Mouse (Mus musculus) granulocyte monocyte progenitor cell, adult 5-6 weeks (primary cell): ENCODE measurements at regions not wholly inside any gene's neighbourhood (a gene's known extent, or its start where the extent isn't known, plus 50 kb on each side); places are given as distances from the start of the nearest gene placed in this dataset.

ENCODE experiments used
- ATAC-seq: replicated peaks from 2 replicates; pipeline ENCODE4 v1.8.0; 2016; ENCODE audit warnings: mild to moderate bottlenecking, moderate TSS enrichment, inconsistent platforms; ENCODE audit not compliant: poor library complexity, severe bottlenecking

DNA sequence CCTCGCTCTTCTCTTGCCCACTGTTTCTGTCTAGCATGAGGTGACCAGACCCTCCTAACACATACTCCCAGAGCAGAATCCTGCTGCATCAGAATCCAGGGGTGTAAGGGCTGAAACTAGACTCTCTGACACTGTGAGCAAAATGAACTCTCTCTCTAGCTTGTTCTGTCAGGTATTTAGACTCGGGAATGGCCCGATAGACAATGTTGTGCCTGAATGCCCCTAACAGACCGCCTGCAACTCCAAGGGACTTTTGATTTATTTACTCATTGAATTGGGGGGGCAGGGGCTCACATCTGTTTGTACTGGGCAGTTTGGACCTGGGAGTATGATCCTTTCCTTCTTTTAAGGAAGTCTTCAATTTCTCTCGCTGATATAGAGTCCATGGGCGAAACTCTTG is 469.3 kb upstream of the Trpc7 start:
- ATAC-seq: no peak

DNA sequence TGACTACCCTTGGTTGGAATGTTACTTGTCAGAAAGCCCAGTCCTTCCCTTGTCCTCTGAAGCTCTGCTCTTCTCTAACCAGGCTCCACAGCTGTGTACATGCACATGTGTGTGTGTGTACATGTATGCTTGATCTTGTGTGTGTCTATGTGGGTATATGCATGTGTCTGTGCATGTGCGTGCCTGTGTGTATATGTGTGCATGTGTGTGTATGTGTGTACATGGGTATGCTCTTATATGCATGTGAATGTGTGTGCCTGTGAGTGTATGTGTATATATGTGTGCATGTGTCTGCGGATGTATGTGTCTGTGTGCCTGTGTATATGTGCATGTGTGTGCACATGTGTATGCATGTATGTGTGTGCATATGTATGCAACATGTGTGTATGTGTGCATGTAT is 468.6 kb upstream of the Trpc7 start:
- no peak for ATAC-seq

DNA sequence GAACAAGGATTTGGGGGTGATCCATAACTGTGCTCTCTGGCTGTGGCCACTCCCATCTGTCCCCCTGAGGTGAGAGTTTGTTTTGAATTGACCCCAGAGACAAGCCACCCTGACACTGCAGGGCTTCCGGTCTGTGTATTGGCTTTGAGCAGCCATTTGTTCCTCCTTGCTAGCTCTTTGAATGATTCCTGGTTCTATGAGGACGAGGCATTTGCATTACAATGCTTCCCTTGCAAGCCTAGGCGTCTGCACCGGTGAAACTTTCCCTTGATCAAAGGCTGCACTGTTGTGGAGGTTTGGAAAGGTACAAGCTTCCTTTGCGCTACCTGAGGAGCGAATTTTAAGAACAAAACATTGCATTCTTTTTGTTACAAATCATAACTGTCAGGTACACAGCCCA is 466.8 kb upstream of the Trpc7 start:
- ATAC-seq: no peak

DNA sequence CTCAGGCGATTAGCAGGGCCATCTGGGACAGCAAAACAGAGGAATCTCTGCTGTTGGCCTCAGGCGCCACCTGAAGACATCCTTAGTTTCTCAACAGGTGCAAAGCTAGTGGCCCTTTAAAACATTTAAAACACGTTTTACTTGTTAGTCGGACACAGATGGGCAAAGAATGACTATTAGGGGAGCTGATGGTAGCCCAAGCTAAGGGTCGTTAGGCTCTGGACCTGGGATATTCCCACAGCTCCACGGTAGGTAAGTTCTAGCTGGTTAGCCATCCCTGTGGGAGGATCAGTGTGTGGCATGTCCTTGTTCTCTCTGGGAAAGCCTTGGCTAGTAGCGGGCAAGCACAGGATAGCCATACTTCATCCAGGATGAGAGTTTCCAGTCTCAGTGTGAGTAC is 465.5 kb upstream of the Trpc7 start:
- ATAC-seq: no peak

DNA sequence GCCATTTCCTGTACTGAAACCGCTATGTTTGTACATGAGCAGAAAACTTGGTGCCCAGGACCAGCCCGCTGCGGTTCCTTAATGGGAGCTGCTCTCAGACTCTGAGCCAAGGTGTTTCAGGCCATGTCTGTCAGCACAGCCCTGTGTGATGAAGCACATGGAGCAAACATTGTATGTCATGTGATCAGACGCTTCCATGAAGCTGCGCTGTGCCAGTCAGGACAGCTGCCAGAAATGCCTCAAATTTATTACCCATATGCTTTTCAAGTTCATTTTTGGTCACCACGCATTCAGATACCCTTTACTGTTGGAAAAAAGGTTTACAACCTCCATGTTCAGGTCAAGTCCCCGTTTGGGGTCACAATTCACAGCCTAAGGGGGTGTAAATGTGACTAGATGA is 458.8 kb upstream of the Trpc7 start:
- ATAC-seq: no peak

DNA sequence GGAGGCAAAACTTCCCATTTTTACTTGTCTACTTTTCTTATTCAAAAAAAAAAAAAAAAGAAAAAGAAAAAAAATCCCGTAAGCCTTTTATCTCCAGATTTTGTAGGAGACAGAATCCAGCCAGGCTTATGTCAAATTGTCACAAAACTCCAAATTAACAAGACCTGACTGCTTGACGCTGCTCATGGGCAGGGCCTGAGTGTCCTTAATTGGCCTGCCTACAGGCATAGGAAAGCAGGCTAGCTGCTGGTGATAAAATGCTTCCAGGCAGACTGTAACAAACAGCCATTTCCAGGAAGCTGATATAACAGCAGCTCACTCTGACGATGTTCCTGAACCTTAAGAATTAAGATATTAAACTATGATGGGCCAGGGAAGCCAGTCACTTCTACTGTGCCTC is 458.2 kb upstream of the Trpc7 start:
- ATAC-seq: no peak

DNA sequence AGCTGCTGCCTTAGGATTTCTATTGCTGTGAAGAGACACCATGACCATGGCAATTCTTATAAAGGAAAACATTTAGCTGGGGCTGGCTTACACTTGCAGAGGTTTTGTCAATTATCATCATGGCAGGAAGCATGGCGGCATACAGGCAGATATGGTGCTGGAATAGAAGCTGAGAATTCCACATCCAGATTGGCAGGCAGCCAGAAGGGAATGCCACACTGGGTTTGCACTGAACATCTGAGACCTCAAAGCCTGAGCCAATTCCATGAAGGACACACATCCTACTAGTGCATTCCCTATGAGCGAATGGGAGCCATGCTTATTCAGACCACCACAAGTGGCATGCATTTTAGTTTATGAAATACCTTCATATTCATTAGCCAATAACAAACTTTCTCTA is 455.0 kb upstream of the Trpc7 start:
- no peak for ATAC-seq

DNA sequence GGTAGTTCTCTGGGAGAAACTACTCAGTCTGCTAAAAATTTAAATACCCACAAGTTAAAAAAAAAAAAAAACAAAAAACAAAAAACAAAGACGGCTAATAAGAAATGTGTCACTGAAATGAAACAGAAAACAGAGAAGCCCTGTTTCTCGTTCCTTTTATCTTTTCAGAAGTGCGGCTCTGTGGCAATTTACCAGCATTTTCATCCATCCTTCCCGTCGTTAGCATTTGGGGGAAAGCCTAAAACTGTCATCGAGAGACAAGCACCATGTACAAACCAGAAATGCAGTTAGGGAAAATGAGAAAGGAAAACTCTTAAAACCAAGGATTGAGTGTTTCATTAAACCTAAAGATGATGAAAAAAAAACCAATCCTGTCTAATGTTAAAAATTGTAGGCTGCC is 442.9 kb upstream of the Trpc7 start:
- no peak for ATAC-seq

DNA sequence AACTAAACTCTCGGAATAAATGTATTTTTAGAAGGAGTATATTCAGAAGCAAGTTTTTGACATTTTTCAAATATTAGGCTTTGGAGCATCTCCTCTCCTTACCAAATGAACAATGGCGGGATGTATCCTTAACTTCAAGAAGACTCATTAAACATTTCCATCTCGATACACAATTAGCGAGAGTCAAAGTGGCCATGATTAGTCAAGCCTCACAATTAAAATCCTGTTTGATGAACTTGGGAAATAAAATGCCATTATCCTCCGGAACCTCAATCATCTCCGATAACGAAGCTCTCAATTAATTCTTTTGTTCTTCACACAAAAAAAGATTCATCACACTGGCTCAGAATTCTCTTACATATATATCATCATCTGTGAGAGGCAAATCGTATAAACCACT is 440.8 kb upstream of the Trpc7 start:
- no peak for ATAC-seq

DNA sequence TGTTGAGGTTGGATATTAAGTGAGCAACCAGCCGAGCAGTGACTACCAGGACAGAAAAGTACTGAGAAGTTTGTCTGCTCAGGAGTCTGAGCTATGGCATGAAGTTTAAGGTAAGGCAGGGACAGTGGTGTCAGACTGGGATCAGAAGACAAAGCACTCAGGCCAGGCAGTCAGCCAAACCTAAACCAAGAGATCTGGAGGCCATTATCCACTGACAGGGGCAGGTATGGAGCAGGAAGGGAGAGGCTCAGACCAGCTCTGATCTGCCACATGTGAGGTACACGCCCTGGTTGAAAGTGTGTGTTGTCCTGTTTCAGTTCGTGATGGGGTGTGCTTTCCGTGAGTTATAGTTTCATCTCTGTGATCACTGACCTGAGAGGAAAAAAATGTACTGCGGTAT is 437.2 kb upstream of the Trpc7 start:
- no peak for ATAC-seq

DNA sequence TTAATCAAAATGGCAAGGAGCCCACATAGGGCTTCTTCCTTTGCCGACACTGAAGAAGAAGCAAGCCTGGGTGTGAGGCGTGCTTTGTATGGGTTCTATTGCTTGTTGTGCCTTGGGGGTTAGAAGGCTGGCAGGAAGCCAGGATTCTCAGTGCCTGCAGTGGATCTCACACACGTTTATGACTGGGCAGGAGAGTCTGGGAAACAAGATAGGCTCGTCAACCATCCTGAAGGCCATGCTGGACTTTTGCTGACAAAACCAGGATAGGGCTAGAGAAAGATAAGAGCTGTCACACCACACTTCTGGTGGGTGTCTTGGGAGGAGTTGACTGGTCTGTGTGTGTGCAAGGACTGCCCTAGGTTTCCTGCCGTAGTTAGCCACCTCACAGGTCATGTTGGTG is 436.1 kb upstream of the Trpc7 start:
- no peak for ATAC-seq

DNA sequence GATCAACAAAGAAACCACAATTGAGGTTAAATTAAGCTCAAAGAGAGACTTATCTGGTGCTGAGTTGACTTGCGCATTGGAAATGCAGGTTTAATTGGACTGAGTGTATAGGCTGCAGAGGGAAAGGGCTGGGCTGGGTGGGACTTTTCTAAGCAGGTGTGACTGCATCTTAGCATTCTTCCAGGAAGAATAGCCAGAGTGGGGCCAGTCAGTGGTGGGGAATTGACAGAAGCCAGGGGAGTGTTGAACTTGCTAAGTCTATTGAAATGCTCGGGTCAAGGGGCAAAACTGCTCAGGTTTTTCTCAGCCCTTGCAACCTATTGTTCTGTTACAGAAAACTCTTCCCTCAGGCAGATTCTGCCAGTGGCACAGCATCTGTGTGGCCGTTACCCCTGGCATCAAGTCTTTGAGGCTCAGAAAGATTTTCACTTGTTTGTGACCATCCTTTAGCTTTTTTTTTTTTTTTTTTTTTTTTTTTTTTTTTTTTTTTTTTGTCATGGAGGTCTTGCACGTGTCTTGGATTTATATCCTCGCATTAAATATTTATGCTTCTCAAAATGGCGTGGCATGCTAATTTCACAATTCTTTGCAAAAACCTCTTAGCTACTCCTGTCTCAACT is 429.6 kb upstream of the Trpc7 start:
- ATAC-seq: no peak

DNA sequence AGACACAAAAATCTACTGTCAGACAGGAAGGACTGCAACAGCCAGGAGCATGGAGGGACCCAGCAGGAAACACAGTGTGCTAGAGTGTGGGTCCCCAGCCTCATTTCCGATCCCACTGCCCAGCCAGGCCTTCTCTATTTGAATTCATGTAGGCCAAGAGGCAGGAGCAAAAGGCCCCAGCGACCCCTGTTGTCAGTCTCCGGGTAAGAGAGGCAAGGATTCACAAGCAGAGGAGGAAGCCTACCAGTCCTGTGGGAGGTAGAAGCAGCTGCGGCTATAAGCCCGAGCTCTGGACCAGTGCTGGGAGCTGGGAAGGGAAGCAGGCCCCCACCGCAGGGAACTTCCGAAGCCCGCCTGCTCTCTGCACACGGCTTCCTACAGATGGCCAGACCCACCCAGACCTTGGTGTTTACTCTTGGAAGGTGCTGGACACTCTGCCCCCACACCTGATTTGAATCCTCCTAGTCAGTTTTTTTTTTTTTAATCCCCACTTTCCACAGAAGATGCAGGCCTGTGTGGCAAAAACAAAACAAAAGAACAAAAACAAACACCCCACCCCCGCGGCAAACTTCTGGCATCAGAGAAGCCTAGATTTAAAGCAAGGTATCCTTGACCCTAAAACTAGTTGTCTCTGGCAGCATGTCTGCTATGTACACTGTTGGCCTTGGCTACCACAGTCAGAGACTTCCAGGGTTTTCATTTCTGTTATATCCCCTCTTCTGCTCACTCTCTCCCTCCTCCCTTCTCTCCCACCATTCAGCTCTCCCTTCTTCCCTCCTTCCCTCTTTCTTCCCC is 420.6 kb upstream of the Trpc7 start:
- no peak for ATAC-seq

DNA sequence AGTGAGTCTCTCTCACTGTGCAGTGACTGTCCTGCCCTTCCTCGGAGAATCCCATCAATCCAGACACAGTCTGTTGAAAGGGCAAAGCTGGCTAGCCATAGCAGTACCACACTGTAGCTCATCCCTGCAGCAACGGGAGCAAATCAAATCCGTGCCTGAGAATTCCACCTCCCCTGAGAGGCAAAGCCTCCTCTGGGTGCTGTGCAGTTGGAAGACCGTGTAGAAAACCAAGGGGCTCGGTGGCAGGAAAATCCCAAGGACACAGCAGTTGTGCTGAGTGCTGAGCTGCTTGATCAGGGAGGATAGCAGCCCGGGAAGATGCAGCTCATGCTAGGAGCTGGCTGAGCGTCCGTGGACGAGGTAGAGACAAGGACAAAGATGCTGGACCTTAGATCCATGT is 418.7 kb upstream of the Trpc7 start:
- no peak for ATAC-seq

DNA sequence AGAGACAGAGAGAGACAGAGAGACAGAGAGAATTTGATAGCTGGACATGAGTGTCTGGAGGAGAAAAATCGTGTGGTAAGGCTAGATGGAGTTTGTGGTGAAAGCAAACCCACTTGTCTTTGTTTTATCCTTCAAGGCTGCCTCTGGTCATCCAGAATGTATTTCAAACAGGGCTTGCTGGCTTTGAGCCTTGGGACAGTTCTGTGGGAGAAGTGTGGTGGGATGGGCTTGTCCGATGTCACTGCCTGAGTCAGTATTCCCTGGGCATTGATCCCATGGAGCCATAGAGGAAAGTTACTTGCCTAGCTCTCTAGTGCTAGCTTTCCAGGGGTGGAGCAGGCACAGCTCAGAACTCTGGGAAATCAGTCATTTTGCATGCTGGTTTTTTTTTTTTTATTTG is 417.9 kb upstream of the Trpc7 start:
- ATAC-seq: no peak

DNA sequence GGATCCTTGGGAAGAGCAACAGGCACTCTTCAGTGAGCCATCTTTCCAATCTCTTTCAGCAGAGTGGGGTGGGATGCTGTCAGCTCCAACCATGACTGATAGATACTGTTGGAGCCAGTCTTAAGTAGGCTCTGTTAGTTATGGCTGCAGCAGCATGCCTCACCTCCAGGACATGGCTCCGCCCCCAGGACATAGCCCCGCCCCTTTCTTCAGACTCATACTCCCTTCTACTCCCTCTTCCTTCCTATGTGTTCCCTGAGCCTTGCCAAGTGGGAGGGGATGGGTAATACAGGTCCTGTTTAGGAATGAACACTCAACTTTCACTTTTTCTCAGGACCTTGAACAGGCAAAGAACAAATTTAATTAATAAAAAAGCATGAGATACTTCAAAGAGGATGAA is 415.4 kb upstream of the Trpc7 start:
- no peak for ATAC-seq

DNA sequence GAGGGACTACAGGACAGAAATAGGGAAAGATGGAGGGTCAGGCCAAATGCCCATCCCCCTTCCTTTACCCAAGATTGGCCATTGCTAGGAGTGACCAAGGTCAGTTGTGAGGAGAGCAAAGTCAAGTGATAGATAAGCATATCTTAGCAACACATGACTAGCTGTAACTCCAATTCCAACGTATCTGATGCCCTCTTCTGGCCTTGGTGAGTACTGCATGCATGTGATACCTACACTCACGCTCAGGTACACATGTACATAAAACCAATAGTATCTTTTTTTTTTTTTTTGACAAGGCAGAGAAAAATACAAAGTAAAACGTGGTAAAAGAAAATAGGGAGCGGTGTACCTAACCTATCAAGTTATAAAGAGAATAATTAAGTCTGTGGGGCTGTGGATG is 413.8 kb upstream of the Trpc7 start:
- no peak for ATAC-seq

DNA sequence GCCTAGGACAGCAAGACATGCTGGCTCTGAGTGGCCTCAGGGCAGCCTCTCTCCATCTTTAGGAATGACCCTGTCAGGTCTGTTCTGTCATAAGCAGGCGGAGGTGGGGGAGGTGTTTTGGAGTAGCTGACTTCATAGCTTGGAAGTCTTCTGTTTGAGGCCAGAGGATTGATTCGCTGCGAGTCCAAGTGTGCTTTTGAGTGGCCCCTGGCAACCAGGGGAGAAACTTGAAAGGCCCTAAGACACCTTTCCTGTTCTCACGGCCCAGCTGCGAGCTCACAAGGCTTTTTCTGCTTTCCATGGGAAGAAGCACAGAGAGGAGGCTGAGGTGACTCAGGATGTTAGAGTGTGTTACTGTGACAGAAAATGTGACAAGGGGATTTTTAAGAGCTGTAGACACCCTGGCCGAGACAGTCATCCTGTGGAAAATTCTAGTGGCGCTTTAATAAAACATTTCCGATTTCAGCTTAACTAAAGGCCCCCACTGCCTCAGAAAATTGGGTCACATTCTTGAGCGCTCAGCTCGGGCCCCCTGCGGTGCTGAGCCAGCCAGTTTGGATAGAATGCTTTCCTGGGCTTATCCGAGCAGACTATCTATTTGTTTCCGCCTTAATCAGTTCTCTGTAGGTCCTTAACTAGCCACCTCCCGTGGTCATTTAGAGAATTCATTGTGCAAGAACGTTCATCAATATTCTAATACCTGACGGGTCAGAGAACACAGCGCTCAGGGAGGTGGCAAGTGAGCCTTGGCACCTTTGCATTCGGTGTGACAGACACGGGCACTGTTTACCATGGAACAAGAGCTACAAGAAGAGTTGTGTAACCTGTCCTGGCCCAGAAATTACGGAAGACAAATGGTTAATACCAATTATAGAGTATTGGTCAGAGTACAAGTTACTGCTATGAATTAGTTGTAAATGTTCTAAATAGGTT is 412.4 kb upstream of the Trpc7 start:
- no peak for ATAC-seq

DNA sequence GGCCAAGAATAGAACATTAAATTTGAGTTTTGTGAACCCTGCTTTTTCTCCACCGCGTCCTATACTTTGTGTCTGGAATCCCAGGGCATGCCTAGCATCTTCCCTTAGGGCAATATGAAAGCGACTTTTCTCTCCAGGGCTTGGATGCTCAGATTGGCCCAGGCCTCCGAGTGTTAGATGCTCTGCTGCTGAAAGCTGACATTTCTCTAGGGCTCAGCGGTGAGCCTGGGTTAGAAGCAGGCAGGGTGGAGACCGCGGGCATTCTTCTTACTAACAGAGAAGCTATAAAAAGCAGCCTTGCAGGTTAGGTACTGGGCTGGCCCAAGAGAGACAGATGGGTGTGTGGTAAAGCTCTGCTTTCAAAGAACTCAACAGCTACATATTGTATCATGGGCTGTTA is 409.8 kb upstream of the Trpc7 start:
- ATAC-seq: no peak

DNA sequence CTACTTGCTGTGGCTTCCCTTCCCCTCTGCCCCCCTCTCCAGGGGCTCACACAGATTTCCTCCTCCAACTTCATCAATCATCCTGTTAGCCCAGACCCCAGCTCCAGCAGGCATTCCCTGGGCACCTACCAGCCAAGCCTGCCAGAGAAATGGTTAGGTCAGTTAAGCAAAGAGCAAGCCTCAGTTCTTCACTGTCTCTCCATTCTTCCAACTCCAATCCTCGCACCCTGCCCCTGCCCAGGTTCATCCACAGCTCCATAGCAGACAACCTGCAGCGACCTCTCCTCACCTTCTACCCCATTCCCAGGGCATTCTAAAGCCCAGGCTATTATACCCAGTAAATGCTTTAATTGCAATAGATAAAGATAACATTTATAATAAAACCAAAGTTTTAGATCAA is 408.0 kb upstream of the Trpc7 start:
- no peak for ATAC-seq

DNA sequence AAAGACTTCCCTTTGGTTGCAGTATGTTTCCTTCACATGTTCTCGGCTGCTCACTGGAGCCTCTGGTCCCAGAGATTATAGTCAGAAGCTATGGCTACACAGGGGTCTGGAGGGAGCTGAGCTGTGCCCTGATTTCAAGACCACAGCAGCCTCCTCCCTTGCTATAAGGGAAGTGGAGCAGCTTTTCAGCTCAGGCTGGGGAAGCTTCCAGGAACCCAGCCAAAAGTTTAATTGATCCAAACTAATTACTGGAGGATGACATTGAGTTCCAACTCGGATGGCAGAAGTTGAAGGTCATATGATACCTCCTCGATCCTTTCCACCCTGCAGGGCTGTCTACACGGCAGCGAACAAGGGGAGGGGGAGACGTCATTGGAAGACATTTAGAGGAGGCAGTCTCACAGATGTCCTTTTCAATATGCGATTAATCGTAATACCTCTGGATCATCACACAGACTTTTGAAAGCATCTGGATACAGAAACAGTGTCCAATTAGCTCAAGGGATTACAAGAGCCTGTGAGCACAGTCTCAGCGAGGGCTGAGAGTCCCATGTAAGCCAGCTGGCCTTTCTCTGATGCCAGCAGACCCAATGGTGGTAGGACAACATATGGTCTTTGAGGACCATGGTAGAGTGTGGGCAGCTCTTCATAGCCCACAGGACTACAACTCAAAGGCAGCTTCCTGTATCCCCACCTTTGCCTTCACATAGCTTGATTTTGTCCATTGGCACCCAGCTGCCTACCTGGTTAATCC is 396.1 kb upstream of the Trpc7 start:
- ATAC-seq: no peak
